ENCODE assay signal across 8 mouse cellular contexts in genomic region chr2:60880789-60881570, GRCm38 (mm10).
DNase-seq lines count a peak whose midpoint lies in the region; ATAC-seq and TF ChIP-seq lines count a peak whose summit lies in the region.

No protein-coding gene starts in this region.

- intact Hi-C loops in left cerebral cortex, postnatal 25 days (cut with DNase I): loop anchor here (5.0 kb wide), 1 partner anchor 64 kb away; no protein-coding TSS in a partner anchor

- DNase-seq in Patski (ENCODE audit: low read depth, low spot score): no peak
- peak; percentile 61 to 75 for DNase-seq in cerebellum, postnatal 10 days
- peak; percentile 69 for DNase-seq in gastrocnemius, adult 18-20 months (ENCODE audit: low spot score)
- peak; percentile 53 to 65 for DNase-seq in left cerebral cortex, postnatal 25 days (ENCODE audit: low spot score in 2 of 2)
- DNase-seq in right cerebral cortex, postnatal 14 days: peak; percentile 55
- DNase-seq in urinary bladder, postnatal 25 days (ENCODE audit: low spot score): peak; percentile 72

- H3K4me2 ChIP-seq in hindbrain, embryonic 15.5 days: peak overlapping the region; percentile 97

- no peaks in the 10 kb centered on the region for H3K36me3 ChIP-seq in hindbrain, embryonic 15.5 days

- CTCF ChIA-PET in Patski (lab: Charles Lee): no interaction called here

- peak; percentile 68 for ATAC-seq in Patski
- peak; percentile 83 for ATAC-seq in hindbrain, embryonic 15.5 days (ENCODE audit: low FRiP score, low read depth)
- ATAC-seq in megakaryocyte progenitor cell, adult 5-6 weeks (replicated peaks; ENCODE audit: poor library complexity): peak; percentile 32

- in situ Hi-C loops in Patski (cut with MboI; ENCODE audit: low pct_unique_long_range_greater_than_20kb): no loop called here

- no peak for TF ChIP-seq CTCF in Patski (IDR thresholded peaks at IDR 0.05)

- H3K27ac ChIP-seq in hindbrain, embryonic 15.5 days (replicated peaks): peak overlapping the region; percentile 89

- peaks cover 47% of the 10 kb centered on the region for H3K4me1 ChIP-seq in hindbrain, embryonic 15.5 days (replicated peaks)

- H3K9ac ChIP-seq in hindbrain, embryonic 15.5 days: peak overlapping the region; percentile 86

- no peaks in the 10 kb centered on the region for H3K9me3 ChIP-seq in hindbrain, embryonic 15.5 days

- H3K4me3 ChIP-seq in hindbrain, embryonic 15.5 days: peak overlapping the region; percentile 91

- POLR2A ChIA-PET in Patski (lab: Charles Lee): no interaction called here

- H3K27me3 ChIP-seq in Patski: no peaks in the 10 kb centered on the region
- no peaks in the 10 kb centered on the region for H3K27me3 ChIP-seq in hindbrain, embryonic 15.5 days

- 0% methylated on average over 50 of the region's 104 CpGs for WGBS in hindbrain, embryonic 15.5 days

Comparison
In these comparisons a context has a peak if more than half of its experiments do, and no peak if none do; other contexts are left out.
1. ATAC-seq: peak in every context shown above with its lines; median percentile 83 in hindbrain, embryonic 15.5 days; 68 in Patski; 32 in megakaryocyte progenitor cell, adult 5-6 weeks.